Mouse (Mus musculus): ENCODE data around the gene Lce1d.

Lce1d gene

GRCm38 (mm10) chr3:92687110-92687509 is at the start of gene Lce1d:
Gene Lce1d (minus strand): TSS chr3:92687210.
- no peak for DNase-seq (ENCODE audit: low spot score in 2 of 2)

- DNase-seq (ENCODE audit: low spot score in 2 of 2): no peak
Observed at GRCm38 (mm10) chr3:92722631-92723030, 35.6 kb upstream of the Lce1d start.

- no peak for DNase-seq (ENCODE audit: low spot score in 2 of 2)
Observed at GRCm38 (mm10) chr3:92720250-92720649, 33.2 kb upstream of the Lce1d start, which contains the start of gene Lce1f. Gene Lce1f (minus strand): TSS chr3:92720350.

- DNase-seq (ENCODE audit: low spot score in 2 of 2): no peak
Observed at GRCm38 (mm10) chr3:92715122-92715521, 28.1 kb upstream of the Lce1d start.

GRCm38 (mm10) chr3:92708974-92709373 is 22.0 kb upstream of the Lce1d start, which contains the start of gene Lce1e:
Gene Lce1e (minus strand): TSS chr3:92709074.
- DNase-seq (ENCODE audit: low spot score in 2 of 2): no peak

- DNase-seq (ENCODE audit: low spot score in 2 of 2): no peak
Observed at GRCm38 (mm10) chr3:92694613-92695012, 7.6 kb upstream of the Lce1d start.

GRCm38 (mm10) chr3:92691688-92692087 is 4.7 kb upstream of the Lce1d start:
- no peak for DNase-seq (ENCODE audit: low spot score in 2 of 2)

GRCm38 (mm10) chr3:92689154-92689553 is 2.1 kb upstream of the Lce1d start:
- peak in 1 of 2 experiments; percentile 10 for DNase-seq (ENCODE audit: low spot score in 2 of 2)

- DNase-seq (ENCODE audit: low spot score in 2 of 2): no peak
Observed at GRCm38 (mm10) chr3:92678947-92679346, 8.1 kb downstream of the Lce1d start, which contains the start of gene Lce1c. Gene Lce1c (plus strand): TSS chr3:92679247.

- DNase-seq (ENCODE audit: low spot score in 2 of 2): no peak
Observed at GRCm38 (mm10) chr3:92670215-92670614, 16.8 kb downstream of the Lce1d start, which contains the start of gene Lce1a2. Gene Lce1a2 (minus strand): TSS chr3:92670315.

- no peak for DNase-seq (ENCODE audit: low spot score in 2 of 2)
Observed at GRCm38 (mm10) chr3:92656826-92657225, 30.2 kb downstream of the Lce1d start, which contains the start of gene Lce1b. Gene Lce1b (minus strand): TSS chr3:92656926.

- no peak for DNase-seq (ENCODE audit: low spot score in 2 of 2)
Observed at GRCm38 (mm10) chr3:92648207-92648606, 38.8 kb downstream of the Lce1d start, which contains the start of gene Lce1a1. Gene Lce1a1 (minus strand): TSS chr3:92648307.

- DNase-seq (ENCODE audit: low spot score in 2 of 2): no peak
Observed at GRCm38 (mm10) chr3:92639854-92640253, 47.2 kb downstream of the Lce1d start.

- no peak for DNase-seq (ENCODE audit: low spot score in 2 of 2)
Observed at GRCm38 (mm10) chr3:92638653-92638991, 48.4 kb downstream of the Lce1d start.

GRCm38 (mm10) chr3:92637745-92638652 is 49.0 kb downstream of the Lce1d start:
- no peak for DNase-seq (ENCODE audit: low spot score in 2 of 2)

All from spleen, postnatal 14 days (tissue).